Mouse (Mus musculus) leukemia stem cell, adult 10-12 weeks (primary cell): ENCODE data around the gene Ogt. TPM values are rescaled to one million over a fixed set of nuclear protein-coding genes. Genes with fewer than 3 reads are reported as not detected.

Experiments used
- polyA plus RNA-seq: library from polyadenylated mRNA; stranded (reverse); fragments of >175 nt; gene quantifications from 2 replicates; pipeline ENCODE4 v1.2.3, GENCODE M21; 2012; ENCODE audit warnings: low replicate concordance

The Ogt gene
- 2.3 and 10.3 TPM in 2 replicates for polyA plus RNA-seq

DNA sequence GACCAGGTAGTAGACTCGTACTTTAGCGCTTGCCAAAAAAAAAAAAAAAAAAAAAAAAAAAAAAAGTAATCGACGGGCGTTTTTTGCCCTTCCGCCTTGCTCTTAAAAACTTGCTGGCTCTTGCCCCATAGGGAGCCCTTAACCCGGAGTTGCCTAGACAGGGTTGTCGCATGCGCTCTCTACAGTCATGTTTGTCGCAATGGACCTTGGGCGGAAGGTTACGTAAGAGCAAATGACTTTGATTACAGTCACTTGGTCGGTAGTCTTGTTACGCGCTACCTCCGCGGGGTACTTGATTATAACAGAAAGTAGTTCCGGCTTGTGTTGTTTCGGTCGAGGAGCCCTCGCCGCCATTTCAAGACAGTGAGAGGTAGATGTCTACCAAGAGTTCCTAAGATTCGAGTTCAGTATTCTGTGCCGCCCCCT lies at the start of gene Ogt:
Ogt (plus strand) TSS at position 320 of the 426 bp plus-strand sequence.

GRCm38 (mm10) chrX:101733828-101734319 lies 94.0 kb downstream of the Ogt start, which contains the start of gene Cxcr3:
Gene Cxcr3, minus strand, starts transcription at chrX:101734269.

Other genes with a start within 250 kb of the Ogt start
- 18.7 and 25.9 TPM in 2 replicates for gene Zmym3, start 219.2 kb upstream of the Ogt start, polyA plus RNA-seq
- 22.9 and 38.1 TPM in 2 replicates for gene Nono, start 210.7 kb upstream of the Ogt start, polyA plus RNA-seq
- 0.18 and 0.37 TPM in 2 replicates for gene Itgb1bp2, start 191.0 kb upstream of the Ogt start, polyA plus RNA-seq
- gene Taf1, start 107.3 kb upstream of the Ogt start, polyA plus RNA-seq = 1.2 and 2.3 TPM in 2 replicates
- 0.69 and 1.9 TPM in 2 replicates for gene Cxcr3, start 94.2 kb downstream of the Ogt start, polyA plus RNA-seq
- not detected in 2 replicates for gene Gm4779, start 154.4 kb downstream of the Ogt start, polyA plus RNA-seq
- not detected in 2 replicates for gene 8030474K03Rik, start 154.6 kb downstream of the Ogt start, polyA plus RNA-seq
- 0.11 and 0.40 TPM in 2 replicates for gene Nhsl2, start 209.3 kb downstream of the Ogt start, polyA plus RNA-seq